Mouse (Mus musculus) intestine, embryonic 16.5 days (tissue): ENCODE measurements at regions not wholly inside any gene's neighbourhood (a gene's known extent, or its start where the extent isn't known, plus 50 kb on each side); places are given as distances from the start of the nearest gene placed in this dataset.

ENCODE experiments used
- ATAC-seq: fragments of 200-750 bp; cut with Nextera tagmentation; 2 replicates; pipeline ENCODE4 v1.8.0; 2017; ENCODE audit warnings: moderate TSS enrichment, moderate library complexity
- H3K27ac ChIP-seq: fragments of 300-500 bp; sonication (generic); 2 replicates; pipeline ENCODE4 v1.5.1; 2014; ENCODE audit warnings: mild to moderate bottlenecking, low read length
- H3K27me3 ChIP-seq: fragments of 300-500 bp; sonication (generic); replicated peaks from 2 replicates; pipeline ENCODE4 v1.6.1; 2014; ENCODE audit warnings: low read length, control low read depth, mixed read lengths; ENCODE audit not compliant: control insufficient read depth, insufficient read depth
- H3K36me3 ChIP-seq: fragments of 300-500 bp; sonication (generic); 2 replicates; pipeline ENCODE4 v1.6.1; 2014; ENCODE audit warnings: low read length, control low read depth; ENCODE audit not compliant: control insufficient read depth, insufficient read depth
- H3K4me1 ChIP-seq: fragments of 300-500 bp; sonication (generic); 2 replicates; pipeline ENCODE4 v1.6.1; 2014; ENCODE audit warnings: low read length, control low read depth, mixed read lengths; ENCODE audit not compliant: control insufficient read depth, insufficient read depth
- H3K4me2 ChIP-seq: fragments of 300-500 bp; sonication (generic); 2 replicates; pipeline ENCODE4 v1.6.1; 2014; ENCODE audit warnings: low read depth, low read length, control low read depth
- H3K4me3 ChIP-seq: fragments of 300-500 bp; sonication (generic); 2 replicates; pipeline ENCODE4 v1.5.1; 2014; ENCODE audit warnings: mild to moderate bottlenecking, low read length
- H3K9ac ChIP-seq: fragments of 300-500 bp; sonication (generic); 2 replicates; pipeline ENCODE4 v1.6.1; 2014; ENCODE audit warnings: low read depth, low read length
- H3K9me3 ChIP-seq: fragments of 300-500 bp; sonication (generic); 2 replicates; pipeline ENCODE4 v1.6.1; 2016; ENCODE audit warnings: low read length, control low read depth; ENCODE audit not compliant: control insufficient read depth
- WGBS: fragments of 180-500 bp; shearing (Covaris S2); extraction: QIAGEN DNeasy Blood & Tissue Kit; methylation state at CpG from one replicate; pipeline ENCODE4 v1.1.7; 2014; 5-methylcytosine and 5-hydroxymethylcytosine counted together

GRCm38 (mm10) chr2:160236806-160237205 is 97.2 kb downstream of the Gm826 start:
- Histone ChIP-seq H3K4me2 (no peak overlapping the region), H3K27ac (no peak overlapping the region), H3K27me3 (no peaks in the 10 kb centered on the region), H3K9ac (no peak overlapping the region), H3K9me3 (no peaks in the 10 kb centered on the region; the same call in 1 of the 2 replicates), H3K4me3 (no peak overlapping the region), H3K4me1 (peaks cover 7% of the 10 kb centered on the region; the same call in 1 of the 2 replicates), H3K36me3 (no peaks in the 10 kb centered on the region)
- WGBS: 57% methylated on average over 7 of the region's 7 CpGs
- ATAC-seq: peak; percentile 50

GRCm38 (mm10) chr2:160230786-160231185 is 103.2 kb downstream of the Gm826 start:
- no peaks in the 10 kb centered on the region for H3K36me3 ChIP-seq
- no peaks in the 10 kb centered on the region for H3K27me3 ChIP-seq
- H3K4me2 ChIP-seq: no peak overlapping the region
- peak; percentile 78 for ATAC-seq
- H3K9me3 ChIP-seq: no peaks in the 10 kb centered on the region; the same call in 1 of the 2 replicates
- H3K4me1 ChIP-seq: no peaks in the 10 kb centered on the region
- H3K4me3 ChIP-seq: no peak overlapping the region
- H3K27ac ChIP-seq: no peak overlapping the region
- no peak overlapping the region for H3K9ac ChIP-seq
- WGBS: 62% methylated on average over 8 of the region's 8 CpGs

- no peak overlapping the region for H3K27ac ChIP-seq
- peaks cover 2% of the 10 kb centered on the region; the same call in 1 of the 2 replicates for H3K4me1 ChIP-seq
- 74% methylated on average over 8 of the region's 8 CpGs for WGBS
- no peaks in the 10 kb centered on the region for H3K36me3 ChIP-seq
- H3K27me3 ChIP-seq: no peaks in the 10 kb centered on the region
- no peak overlapping the region for H3K4me3 ChIP-seq
- no peak overlapping the region for H3K9ac ChIP-seq
- no peak for ATAC-seq
- no peaks in the 10 kb centered on the region for H3K9me3 ChIP-seq
- H3K4me2 ChIP-seq: no peak overlapping the region
Observed at GRCm38 (mm10) chr2:160228331-160229035, 105.5 kb downstream of the Gm826 start.

GRCm38 (mm10) chr2:160225450-160225849 is 108.5 kb downstream of the Gm826 start:
- ATAC-seq: peak; percentile 36
- H3K9me3 ChIP-seq: no peaks in the 10 kb centered on the region
- H3K4me3 ChIP-seq: no peak overlapping the region
- no peaks in the 10 kb centered on the region for H3K27me3 ChIP-seq
- H3K27ac ChIP-seq: no peak overlapping the region
- 71% methylated on average over 5 of the region's 5 CpGs for WGBS
- H3K9ac ChIP-seq: no peak overlapping the region
- H3K36me3 ChIP-seq: no peaks in the 10 kb centered on the region
- H3K4me2 ChIP-seq: no peak overlapping the region
- peaks cover 23% of the 10 kb centered on the region for H3K4me1 ChIP-seq

DNA sequence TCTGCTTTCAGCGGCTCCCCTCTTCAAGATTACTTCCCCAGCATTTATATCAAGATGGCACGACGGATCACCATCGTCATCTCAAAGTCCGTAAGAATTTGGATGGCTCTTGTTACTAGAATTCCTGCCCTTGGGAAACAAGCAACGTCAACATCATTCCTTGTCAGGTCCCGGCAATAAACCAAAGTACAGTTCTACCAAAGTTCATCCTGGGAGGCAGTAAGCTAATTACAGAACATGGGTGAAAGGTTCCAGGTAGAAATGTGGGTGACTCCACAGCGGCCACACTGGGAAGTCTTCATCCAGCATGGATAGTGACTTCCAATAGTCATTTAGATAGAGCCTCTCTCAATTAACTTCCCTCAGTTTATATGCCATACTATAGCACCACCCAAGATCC is 110.6 kb downstream of the Gm826 start:
- Histone ChIP-seq H3K9ac (no peak overlapping the region), H3K9me3 (no peaks in the 10 kb centered on the region), H3K4me2 (no peak overlapping the region), H3K4me3 (no peak overlapping the region), H3K36me3 (no peaks in the 10 kb centered on the region), H3K4me1 (peaks cover 24% of the 10 kb centered on the region), H3K27ac (peak overlapping the region; percentile 61; the same call in 1 of the 2 replicates), H3K27me3 (no peaks in the 10 kb centered on the region)
- 72% methylated on average over 8 of the region's 8 CpGs for WGBS
- ATAC-seq: peak; percentile 48

DNA sequence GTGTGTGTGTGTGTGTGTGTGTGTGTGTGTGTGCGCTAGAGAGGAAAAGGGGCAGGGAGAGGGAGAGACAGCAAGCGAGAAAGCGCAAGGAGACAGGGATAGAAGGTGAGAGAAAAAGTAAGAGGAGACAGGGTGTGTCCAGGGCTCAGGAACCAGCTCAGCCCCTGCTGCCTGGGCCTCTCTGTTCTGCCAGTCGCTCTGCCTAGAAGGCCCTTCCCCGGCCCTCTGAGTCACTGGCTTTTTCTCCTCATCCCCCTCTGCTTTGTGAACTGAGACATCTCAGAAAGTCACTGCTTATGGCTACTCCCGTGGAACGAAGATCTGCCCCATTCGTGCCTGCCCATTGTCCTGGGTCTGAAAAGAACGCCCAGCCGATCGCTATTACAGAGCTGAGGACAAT is 112.2 kb downstream of the Gm826 start:
- peaks cover 24% of the 10 kb centered on the region for H3K4me1 ChIP-seq
- no peaks in the 10 kb centered on the region for H3K27me3 ChIP-seq
- no peaks in the 10 kb centered on the region for H3K9me3 ChIP-seq
- no peak overlapping the region for H3K4me2 ChIP-seq
- 0 out of 2 replicates have a peak overlapping the region, but pooled peaks have one; percentile 36 for H3K9ac ChIP-seq
- ATAC-seq: peak; percentile 71
- 66% methylated on average over 10 of the region's 11 CpGs for WGBS
- H3K36me3 ChIP-seq: no peaks in the 10 kb centered on the region
- H3K4me3 ChIP-seq: no peak overlapping the region
- H3K27ac ChIP-seq: peak overlapping the region; percentile 46

GRCm38 (mm10) chr2:160220562-160221021 is 113.4 kb downstream of the Gm826 start:
- H3K27ac ChIP-seq: peak overlapping the region; percentile 45; the same call in 1 of the 2 replicates
- 16% methylated on average over 7 of the region's 7 CpGs for WGBS
- no peaks in the 10 kb centered on the region for H3K9me3 ChIP-seq
- ATAC-seq: peak; percentile 48
- H3K27me3 ChIP-seq: no peaks in the 10 kb centered on the region
- peaks cover 24% of the 10 kb centered on the region for H3K4me1 ChIP-seq
- H3K9ac ChIP-seq: no peak overlapping the region
- no peaks in the 10 kb centered on the region for H3K36me3 ChIP-seq
- H3K4me2 ChIP-seq: no peak overlapping the region
- H3K4me3 ChIP-seq: no peak overlapping the region

- no peaks in the 10 kb centered on the region for H3K36me3 ChIP-seq
- no peak overlapping the region for H3K9ac ChIP-seq
- no peak for ATAC-seq
- 87% methylated on average over 10 of the region's 10 CpGs for WGBS
- no peak overlapping the region for H3K4me2 ChIP-seq
- no peaks in the 10 kb centered on the region for H3K4me1 ChIP-seq
- H3K27ac ChIP-seq: no peak overlapping the region
- no peaks in the 10 kb centered on the region for H3K27me3 ChIP-seq
- no peak overlapping the region for H3K4me3 ChIP-seq
- H3K9me3 ChIP-seq: no peaks in the 10 kb centered on the region
Observed at GRCm38 (mm10) chr2:160214032-160214812, 119.7 kb downstream of the Gm826 start.

DNA sequence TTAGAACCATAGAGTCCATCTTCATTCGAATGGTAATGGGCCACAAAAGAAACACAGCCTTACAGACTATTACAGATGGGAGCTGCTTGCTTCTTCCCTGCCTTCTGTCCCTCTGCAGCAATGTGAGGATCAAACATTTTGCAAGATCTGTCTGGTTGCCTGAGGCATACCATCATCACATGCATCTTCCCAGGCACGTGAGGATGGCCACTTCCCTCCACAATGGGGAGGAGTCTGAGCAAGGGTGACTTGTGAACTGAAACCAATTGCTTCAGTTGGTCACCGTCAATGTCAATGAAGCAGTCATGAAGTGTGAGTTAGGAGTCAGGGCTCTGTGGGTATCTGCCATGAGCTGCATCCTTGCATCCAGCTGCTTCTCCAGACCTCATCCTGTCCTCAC is 123.5 kb downstream of the Gm826 start:
- Histone ChIP-seq H3K27me3 (no peaks in the 10 kb centered on the region), H3K4me1 (no peaks in the 10 kb centered on the region), H3K36me3 (no peaks in the 10 kb centered on the region), H3K9ac (no peak overlapping the region), H3K27ac (no peak overlapping the region), H3K4me3 (no peak overlapping the region), H3K9me3 (no peaks in the 10 kb centered on the region), H3K4me2 (no peak overlapping the region)
- ATAC-seq: no peak
- WGBS: 80% methylated on average over 3 of the region's 3 CpGs
